Mouse (Mus musculus) hindbrain, postnatal 0 days (tissue): ENCODE results near the gene Ovol1. TPM values are rescaled to one million over a fixed set of nuclear protein-coding genes. Genes with fewer than 3 reads are reported as not detected.

ENCODE experiments used
- ATAC-seq: fragments of 200-750 bp; cut with Nextera tagmentation; 2 replicates; pipeline ENCODE4 v1.8.0; 2017; ENCODE audit warnings: mild to moderate bottlenecking, moderate TSS enrichment, moderate library complexity
- DNase-seq: peaks from one replicate; pipeline ENCODE4 v3.0.0-alpha.2; 2015; ENCODE audit warnings: low spot score
- H3K27ac ChIP-seq: fragments of 300-500 bp; sonication (generic); 2 replicates; pipeline ENCODE4 v1.5.1; 2014; ENCODE audit warnings: mild to moderate bottlenecking
- H3K27me3 ChIP-seq: fragments of 300-500 bp; sonication (generic); 2 replicates; pipeline ENCODE4 v1.6.1; 2014; ENCODE audit warnings: low read length, mixed read lengths; ENCODE audit not compliant: insufficient read depth
- H3K36me3 ChIP-seq: fragments of 300-500 bp; sonication (generic); 2 replicates; pipeline ENCODE4 v1.6.1; 2014; ENCODE audit warnings: low read length, mixed read lengths; ENCODE audit not compliant: insufficient read depth
- H3K4me1 ChIP-seq: fragments of 300-500 bp; sonication (generic); 2 replicates; pipeline ENCODE4 v1.6.1; 2014; ENCODE audit warnings: antibody characterized with exemption, low read length, mixed read lengths; ENCODE audit not compliant: insufficient read depth
- H3K4me2 ChIP-seq: fragments of 300-500 bp; sonication (generic); 2 replicates; pipeline ENCODE4 v1.6.1; 2014; ENCODE audit warnings: low read depth, mild to moderate bottlenecking, low read length, moderate library complexity, mixed read lengths
- H3K4me3 ChIP-seq: fragments of 300-500 bp; sonication (generic); 2 replicates; pipeline ENCODE4 v1.5.1; 2014; ENCODE audit warnings: low read length
- H3K9ac ChIP-seq: fragments of 300-500 bp; sonication (generic); replicated peaks from 2 replicates; pipeline ENCODE4 v1.6.1; 2014; ENCODE audit warnings: mild to moderate bottlenecking, low read length, moderate library complexity, mixed read lengths
- H3K9me3 ChIP-seq: fragments of 300-500 bp; sonication (generic); 2 replicates; pipeline ENCODE4 v1.6.1; 2016; ENCODE audit warnings: low read length, mixed read lengths
- CTCF ChIP-seq: IDR thresholded peaks from 2 replicates; pipeline ENCODE4 v1.5.1; 2016; ENCODE audit warnings: antibody characterized with exemption, control low read depth, low read depth
- WGBS: fragments of 180-500 bp; shearing (Covaris S2); extraction: QIAGEN DNeasy Blood & Tissue Kit; methylation state at CpG from one replicate; pipeline ENCODE4 v1.1.7; 2014; 5-methylcytosine and 5-hydroxymethylcytosine counted together
- polyA plus RNA-seq: library from polyadenylated mRNA; unstranded; fragments of >200 nt; fragmentation: Nextera tagmentation; extraction: Ambion mirVana; gene quantifications from 2 replicates; pipeline ENCODE4 v1.2.1, GENCODE M21; 2015
- total RNA-seq: library from RNA; depleted of rRNA; stranded (reverse); fragments of >200 nt; gene quantifications from 2 replicates; pipeline ENCODE4 v1.2.3, GENCODE M21; 2014

The Ovol1 gene
- total and polyA plus RNA-seq, 2 experiments from 2014 or later = 0.25 TPM; not detected in 1

- Histone ChIP-seq H3K4me1 (peaks cover 16% of the 10 kb centered on the region), H3K27me3 (peaks cover 59% of the 10 kb centered on the region), H3K9ac (no peak overlapping the region), H3K4me3 (no peak overlapping the region), H3K4me2 (no peak overlapping the region), H3K27ac (no peak overlapping the region), H3K36me3 (no peaks in the 10 kb centered on the region), H3K9me3 (no peaks in the 10 kb centered on the region)
- no peak for TF ChIP-seq CTCF
- WGBS = 67% methylated on average over 3 of the region's 3 CpGs
- ATAC-seq (no peak), DNase-seq (no peak)
Measured at GRCm38 (mm10) chr19:5561886-5562285, 1.4 kb upstream of the Ovol1 start.

GRCm38 (mm10) chr19:5561252-5561790 lies 875 bp upstream of the Ovol1 start:
- Histone ChIP-seq H3K4me2 (peak overlapping the region; percentile 66), H3K36me3 (no peaks in the 10 kb centered on the region), H3K4me1 (peaks cover 14% of the 10 kb centered on the region), H3K9ac (no peak overlapping the region), H3K27ac (no peak overlapping the region), H3K27me3 (peaks cover 59% of the 10 kb centered on the region), H3K9me3 (no peaks in the 10 kb centered on the region), H3K4me3 (peak overlapping the region; percentile 41; the same call in 1 of the 2 replicates)
- 15% methylated on average over 10 of the region's 10 CpGs for WGBS
- no peak for TF ChIP-seq CTCF
- no peak for DNase-seq
- ATAC-seq = no peak

DNA sequence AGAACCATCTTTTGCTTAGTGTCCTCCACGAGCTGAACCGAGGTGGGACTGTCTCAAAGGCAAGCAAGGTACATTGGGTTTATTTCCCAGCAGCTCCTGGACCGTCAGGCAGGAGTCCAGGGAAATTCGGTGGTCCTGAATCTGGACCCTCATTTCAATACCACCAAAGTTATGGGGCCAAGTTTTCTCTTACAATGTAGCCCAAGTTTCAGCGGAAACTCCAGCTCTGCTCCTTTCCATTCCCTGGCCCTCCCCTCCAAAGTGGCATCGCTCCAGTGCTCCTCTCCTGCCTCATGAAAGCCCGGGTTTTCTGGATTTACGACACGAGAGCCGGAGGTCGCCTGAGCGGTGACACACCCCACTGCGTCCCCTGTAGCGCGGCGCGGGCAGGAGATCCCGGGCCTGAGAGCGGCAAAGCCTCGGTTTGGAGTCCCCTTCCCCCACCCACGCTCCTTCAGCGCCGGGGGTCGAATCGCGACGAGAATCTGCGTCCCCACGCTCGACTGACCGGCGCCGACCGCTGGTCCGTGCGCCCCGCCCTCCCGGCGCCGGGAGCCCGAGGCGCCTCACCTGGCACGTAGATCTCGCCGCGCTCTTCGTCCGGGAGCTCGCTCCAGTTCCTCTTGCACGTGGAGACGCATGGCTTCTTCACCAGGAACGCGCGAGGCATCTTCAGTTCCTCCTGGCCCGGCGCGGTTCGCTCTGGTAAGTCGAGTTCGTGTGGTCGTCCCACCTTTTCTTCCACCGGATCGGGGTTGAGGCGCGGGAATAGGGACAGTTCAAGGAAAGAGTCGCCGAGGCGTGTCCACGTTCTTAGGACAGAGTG lies 602 bp downstream of the Ovol1 start:
- Histone ChIP-seq H3K9ac (0 out of 2 replicates have a peak overlapping the region, but pooled peaks have one; percentile 38), H3K4me2 (peak overlapping the region; percentile 66), H3K36me3 (no peaks in the 10 kb centered on the region), H3K9me3 (no peaks in the 10 kb centered on the region), H3K4me3 (peak overlapping the region; percentile 41), H3K27me3 (peaks cover 59% of the 10 kb centered on the region), H3K27ac (no peak overlapping the region), H3K4me1 (peaks cover 14% of the 10 kb centered on the region)
- ATAC-seq (no peak), DNase-seq (peak; percentile 6)
- 1% methylated on average over 69 of the region's 69 CpGs for WGBS
- TF ChIP-seq CTCF = no peak

- Histone ChIP-seq H3K9me3 (no peaks in the 10 kb centered on the region), H3K4me2 (no peak overlapping the region), H3K9ac (no peak overlapping the region), H3K27me3 (peaks cover 58% of the 10 kb centered on the region), H3K4me1 (peaks cover 14% of the 10 kb centered on the region), H3K4me3 (peak overlapping the region; percentile 41; the same call in 1 of the 2 replicates), H3K27ac (no peak overlapping the region), H3K36me3 (no peaks in the 10 kb centered on the region)
- ATAC-seq = no peak
- no peak for DNase-seq
- WGBS = 24% methylated on average over 8 of the region's 8 CpGs
- TF ChIP-seq CTCF = no peak
Measured at GRCm38 (mm10) chr19:5559229-5559628, 1.2 kb downstream of the Ovol1 start.

DNA sequence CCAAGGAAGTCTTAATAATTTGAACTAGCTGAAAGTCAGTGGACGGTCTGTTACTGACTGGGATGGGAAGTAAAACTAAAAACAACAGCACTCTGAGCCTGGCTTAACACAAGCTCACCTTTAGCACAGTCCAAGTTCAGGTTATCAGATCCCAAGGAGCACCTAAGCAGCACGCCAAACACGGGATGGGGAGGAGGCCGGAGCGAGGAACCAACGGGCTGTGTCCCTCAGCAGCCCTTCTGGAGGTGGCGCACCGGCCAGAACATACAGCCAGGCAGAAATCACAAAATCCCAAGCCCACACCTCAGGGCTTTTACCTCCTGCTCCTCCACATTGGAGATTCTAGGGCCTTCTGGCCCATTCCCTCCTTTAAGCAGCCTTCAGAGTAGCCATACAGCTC lies 1.7 kb downstream of the Ovol1 start:
- TF ChIP-seq CTCF = no peak
- H3K9ac ChIP-seq = no peak overlapping the region
- 62% methylated on average over 8 of the region's 8 CpGs for WGBS
- no peaks in the 10 kb centered on the region for H3K36me3 ChIP-seq
- peaks cover 53% of the 10 kb centered on the region for H3K27me3 ChIP-seq
- no peak overlapping the region for H3K4me2 ChIP-seq
- ATAC-seq (no peak), DNase-seq (no peak)
- H3K27ac ChIP-seq = no peak overlapping the region
- no peaks in the 10 kb centered on the region for H3K9me3 ChIP-seq
- no peak overlapping the region for H3K4me3 ChIP-seq
- peaks cover 14% of the 10 kb centered on the region for H3K4me1 ChIP-seq

DNA sequence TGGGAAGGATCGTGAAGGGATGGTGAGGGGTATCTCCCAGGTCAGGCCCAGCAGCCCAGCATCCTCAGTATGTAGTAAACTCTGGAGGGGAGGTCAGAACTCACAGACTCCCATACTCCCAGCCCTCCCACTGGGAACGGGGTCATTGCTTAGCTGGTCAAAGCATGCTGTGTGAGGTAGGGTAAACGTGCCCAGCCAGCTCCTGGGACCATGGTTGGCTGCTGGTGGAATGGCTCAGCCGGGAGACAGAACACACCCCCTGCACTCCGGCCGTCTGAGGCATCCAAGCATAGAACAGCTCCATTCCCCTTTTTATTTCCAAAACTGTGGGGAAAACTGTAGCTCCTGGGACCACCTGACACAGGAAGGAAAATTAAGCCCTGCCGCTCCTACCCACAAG lies 2.3 kb downstream of the Ovol1 start:
- no peak overlapping the region for H3K27ac ChIP-seq
- H3K36me3 ChIP-seq = no peaks in the 10 kb centered on the region
- no peak overlapping the region for H3K4me3 ChIP-seq
- H3K4me1 ChIP-seq = peaks cover 14% of the 10 kb centered on the region
- no peak for DNase-seq
- 39% methylated on average over 7 of the region's 7 CpGs for WGBS
- no peaks in the 10 kb centered on the region for H3K9me3 ChIP-seq
- no peak overlapping the region for H3K9ac ChIP-seq
- peaks cover 52% of the 10 kb centered on the region for H3K27me3 ChIP-seq
- H3K4me2 ChIP-seq = no peak overlapping the region
- TF ChIP-seq CTCF = no peak
- no peak for ATAC-seq

- Histone ChIP-seq H3K4me3 (no peak overlapping the region), H3K9me3 (no peaks in the 10 kb centered on the region), H3K4me1 (no peaks in the 10 kb centered on the region), H3K36me3 (no peaks in the 10 kb centered on the region), H3K27ac (no peak overlapping the region), H3K9ac (no peak overlapping the region), H3K27me3 (peaks cover 21% of the 10 kb centered on the region), H3K4me2 (no peak overlapping the region)
- ATAC-seq (no peak), DNase-seq (no peak)
- whole genome bisulfite sequencing = 85% methylated on average over 14 of the region's 14 CpGs
- no peak for TF ChIP-seq CTCF
Measured at GRCm38 (mm10) chr19:5554212-5554611, 6.2 kb downstream of the Ovol1 start.
